In genomic region chrX:74243396-74243795, GRCm38 (mm10) we compare ENCODE assay signal across 8 mouse cellular contexts. TPM values are rescaled to one million over a fixed set of nuclear protein-coding genes. Genes with fewer than 3 reads are reported as not detected.
DNase-seq lines count a peak whose midpoint lies in the region; ATAC-seq lines count a peak whose summit lies in the region.

No protein-coding gene starts in this region.

- peak overlapping the region; percentile 49 for H3K4me2 ChIP-seq in hindbrain, embryonic 16.5 days (ENCODE audit: low read length)
- H3K4me2 ChIP-seq in lung, embryonic 15.5 days: peak overlapping the region; percentile 62
- H3K4me2 ChIP-seq in stomach, embryonic 15.5 days: peak overlapping the region; percentile 49

- peak; percentile 11 for DNase-seq in kidney, adult 9 months
- no peak for DNase-seq in kidney, postnatal 25 days
- no peak for DNase-seq in left cerebral cortex, adult 8-10 months (ENCODE audit: low spot score in 2 of 2)
- no peak for DNase-seq in embryo, embryonic 11 days
- no peak for DNase-seq in right cerebral cortex, postnatal 4 days

- H3K27ac ChIP-seq in hindbrain, embryonic 16.5 days (ENCODE audit: low read depth, low read length): no peak overlapping the region
- H3K27ac ChIP-seq in lung, embryonic 15.5 days: peak overlapping the region; percentile 94
- peak overlapping the region; percentile 63; the same call in 1 of the 2 replicates for H3K27ac ChIP-seq in stomach, embryonic 15.5 days

- 76% methylated on average over 2 of the region's 2 CpGs for WGBS in hindbrain, embryonic 16.5 days
- WGBS in lung, embryonic 15.5 days: 55% methylated on average over 2 of the region's 2 CpGs
- 73% methylated on average over 2 of the region's 2 CpGs for WGBS in stomach, embryonic 15.5 days

- no peak for ATAC-seq in hindbrain, embryonic 16.5 days
- ATAC-seq in lung, embryonic 15.5 days (ENCODE audit: borderline replicate concordance, extremely low read depth, low FRiP score, low TSS enrichment): no peak
- no peak for ATAC-seq in stomach, embryonic 15.5 days (ENCODE audit: insufficient read depth, low FRiP score, low read depth)

- H3K4me1 ChIP-seq in hindbrain, embryonic 16.5 days (ENCODE audit: control insufficient read depth, insufficient read depth, low read depth, low read length): peaks cover 11% of the 10 kb centered on the region
- peaks cover 7% of the 10 kb centered on the region; the same call in 1 of the 2 replicates for H3K4me1 ChIP-seq in lung, embryonic 15.5 days
- H3K4me1 ChIP-seq in stomach, embryonic 15.5 days: no peaks in the 10 kb centered on the region

- H3K9ac ChIP-seq in hindbrain, embryonic 16.5 days (ENCODE audit: low read depth, low read length): no peak overlapping the region
- H3K9ac ChIP-seq in lung, embryonic 15.5 days: 0 out of 2 replicates have a peak overlapping the region, but pooled peaks have one; percentile 34
- H3K9ac ChIP-seq in stomach, embryonic 15.5 days: no peak overlapping the region

- H3K9me3 ChIP-seq in hindbrain, embryonic 16.5 days (ENCODE audit: control insufficient read depth, low read length): no peaks in the 10 kb centered on the region
- H3K9me3 ChIP-seq in lung, embryonic 15.5 days: no peaks in the 10 kb centered on the region
- no peaks in the 10 kb centered on the region for H3K9me3 ChIP-seq in stomach, embryonic 15.5 days

- peaks cover 20% of the 10 kb centered on the region for H3K36me3 ChIP-seq in hindbrain, embryonic 16.5 days (ENCODE audit: control insufficient read depth, insufficient read depth, low read length)
- peaks cover 46% of the 10 kb centered on the region for H3K36me3 ChIP-seq in lung, embryonic 15.5 days
- peaks cover 27% of the 10 kb centered on the region for H3K36me3 ChIP-seq in stomach, embryonic 15.5 days

- H3K27me3 ChIP-seq in hindbrain, embryonic 16.5 days (replicated peaks; ENCODE audit: control insufficient read depth, insufficient read depth, low read length): no peaks in the 10 kb centered on the region
- H3K27me3 ChIP-seq in lung, embryonic 15.5 days: no peaks in the 10 kb centered on the region
- H3K27me3 ChIP-seq in stomach, embryonic 15.5 days (replicated peaks): no peaks in the 10 kb centered on the region

- H3K4me3 ChIP-seq in hindbrain, embryonic 16.5 days (ENCODE audit: low read length): peak overlapping the region; percentile 58; the same call in 1 of the 2 replicates
- peak overlapping the region; percentile 58 for H3K4me3 ChIP-seq in lung, embryonic 15.5 days
- peak overlapping the region; percentile 53 for H3K4me3 ChIP-seq in stomach, embryonic 15.5 days (replicated peaks)

RNA-seq across cellular contexts. Expression of gene Flna, which starts 6.2 kb away (rescaled TPM):
- 77.4 and 103 TPM in 2 replicates for polyA plus RNA-seq in hindbrain, embryonic 16.5 days (2015; fragmentation: Nextera tagmentation; extraction: Ambion mirVana)
- polyA plus RNA-seq in lung, embryonic 15.5 days (2015; fragmentation: Nextera tagmentation; extraction: Ambion mirVana): 361 and 366 TPM in 2 replicates
- polyA plus RNA-seq in stomach, embryonic 15.5 days (2015; fragmentation: Nextera tagmentation; extraction: Ambion mirVana): 346 and 386 TPM in 2 replicates
- total RNA-seq in left cerebral cortex, adult 8-10 months (2022): 10 to 100 TPM; 48.4 to 70.4 (median 61.4) TPM

RNA-seq across cellular contexts. Expression of gene Emd, which starts 11.1 kb away (rescaled TPM):
- polyA plus RNA-seq in hindbrain, embryonic 16.5 days (2015; fragmentation: Nextera tagmentation; extraction: Ambion mirVana): 13.1 and 14.8 TPM in 2 replicates
- polyA plus RNA-seq in lung, embryonic 15.5 days (2015; fragmentation: Nextera tagmentation; extraction: Ambion mirVana): 23.2 and 24.7 TPM in 2 replicates
- polyA plus RNA-seq in stomach, embryonic 15.5 days (2015; fragmentation: Nextera tagmentation; extraction: Ambion mirVana): 22.0 and 25.5 TPM in 2 replicates
- total RNA-seq in left cerebral cortex, adult 8-10 months (2022): 10 to 100 TPM; 33.5 to 39.5 (median 38.8) TPM

RNA-seq across cellular contexts. Expression of gene Rpl10, which starts 27.2 kb away (rescaled TPM):
- polyA plus RNA-seq in hindbrain, embryonic 16.5 days (2015; fragmentation: Nextera tagmentation; extraction: Ambion mirVana): 342 and 444 TPM in 2 replicates
- polyA plus RNA-seq in lung, embryonic 15.5 days (2015; fragmentation: Nextera tagmentation; extraction: Ambion mirVana): 846 and 923 TPM in 2 replicates
- polyA plus RNA-seq in stomach, embryonic 15.5 days (2015; fragmentation: Nextera tagmentation; extraction: Ambion mirVana): 643 and 895 TPM in 2 replicates
- 100 to 1,000 TPM; 134 to 270 (median 185) TPM for total RNA-seq in left cerebral cortex, adult 8-10 months (2022)

RNA-seq across cellular contexts. Expression of gene Taz, which starts 38.3 kb away (rescaled TPM):
- 78.4 and 79.0 TPM in 2 replicates for polyA plus RNA-seq in hindbrain, embryonic 16.5 days (2015; fragmentation: Nextera tagmentation; extraction: Ambion mirVana)
- 78.8 and 83.8 TPM in 2 replicates for polyA plus RNA-seq in lung, embryonic 15.5 days (2015; fragmentation: Nextera tagmentation; extraction: Ambion mirVana)
- 79.5 and 86.1 TPM in 2 replicates for polyA plus RNA-seq in stomach, embryonic 15.5 days (2015; fragmentation: Nextera tagmentation; extraction: Ambion mirVana)
- 10 to 100 TPM; 60.9 to 67.1 (median 63.8) TPM for total RNA-seq in left cerebral cortex, adult 8-10 months (2022)

RNA-seq across cellular contexts. Expression of gene Dnase1l1, which starts 38.7 kb away (rescaled TPM):
- polyA plus RNA-seq in hindbrain, embryonic 16.5 days (2015; fragmentation: Nextera tagmentation; extraction: Ambion mirVana): 4.4 and 4.7 TPM in 2 replicates
- polyA plus RNA-seq in lung, embryonic 15.5 days (2015; fragmentation: Nextera tagmentation; extraction: Ambion mirVana): 11.2 and 15.8 TPM in 2 replicates
- 15.7 and 17.5 TPM in 2 replicates for polyA plus RNA-seq in stomach, embryonic 15.5 days (2015; fragmentation: Nextera tagmentation; extraction: Ambion mirVana)
- total RNA-seq in left cerebral cortex, adult 8-10 months (2022): 1 to 10 TPM; 1.8 to 5.0 (median 3.1) TPM
